Mouse (Mus musculus): Measurements from ENCODE around the gene Ptprr. TPM values are rescaled to one million over a fixed set of nuclear protein-coding genes. Genes with fewer than 3 reads are reported as not detected.

Gene Ptprr
- polyA plus RNA-seq, 1 experiment: 0.35 TPM

GRCm38 (mm10) chr10:116319246-116319645 is 301.2 kb downstream of the Ptprr start:
- no peak for TF ChIP-seq CTCF (IDR thresholded peaks at IDR 0.05; ENCODE audit: borderline replicate concordance, control insufficient read depth, extremely low read depth, insufficient read depth, low read length, poor library complexity)
- TF ChIP-seq POLR2A (IDR thresholded peaks at IDR 0.05; ENCODE audit: control insufficient read depth, extremely low read depth, insufficient read depth, low read length, poor library complexity): no peak
- no peaks in the 10 kb centered on the region for H3K4me1 ChIP-seq (replicated peaks; ENCODE audit: control insufficient read depth, insufficient read depth, low read length)
- H3K27ac ChIP-seq (ENCODE audit: control insufficient read depth, insufficient read depth, low read length): no peak overlapping the region
- DNase-seq: peak; percentile 48
- H3K27me3 ChIP-seq (ENCODE audit: control insufficient read depth, insufficient read depth, low read length): no peaks in the 10 kb centered on the region
- 31% methylated on average over 12 of the region's 12 CpGs for WGBS
- no peaks in the 10 kb centered on the region for H3K36me3 ChIP-seq (ENCODE audit: control insufficient read depth, insufficient read depth, low read length)
- no peak overlapping the region for H3K4me3 ChIP-seq (ENCODE audit: control insufficient read depth, insufficient read depth, low read length)

Other genes with a start within 250 kb of the Ptprr start
- 0.59 and 1.1 TPM in 2 replicates for gene Tspan8, start 201.4 kb upstream of the Ptprr start, polyA plus RNA-seq (2012; rRNA removed)
- not detected in 2 replicates for gene 4933416C03Rik, start 95.7 kb downstream of the Ptprr start, polyA plus RNA-seq (2012; rRNA removed)

Data from thymus, adult 2 months (tissue).